Mouse (Mus musculus) olfactory bulb, adult 2 months (tissue): ENCODE measurements around the gene Adamtsl1. TPM values are rescaled to one million over a fixed set of nuclear protein-coding genes. Genes with fewer than 3 reads are reported as not detected.

Source experiments
- H3K27ac ChIP-seq: fragments of 200-500 bp; 2 replicates; pipeline ENCODE4 v1.5.1; 2012; ENCODE audit warnings: low read depth, low read length; ENCODE audit not compliant: insufficient read depth
- H3K4me1 ChIP-seq: fragments of 200-500 bp; 2 replicates; pipeline ENCODE4 v1.6.1; 2012; ENCODE audit warnings: low read length; ENCODE audit not compliant: control insufficient read depth, insufficient read depth
- H3K4me3 ChIP-seq: fragments of 200-500 bp; 2 replicates; pipeline ENCODE4 v1.5.1; 2012; ENCODE audit warnings: mild to moderate bottlenecking, low read depth, low read length, moderate library complexity; ENCODE audit not compliant: insufficient read depth
- CTCF ChIP-seq: fragments of 200-500 bp; IDR thresholded peaks from 2 replicates; pipeline ENCODE4 v1.5.1; 2012; ENCODE audit warnings: low read depth, mild to moderate bottlenecking, low read length, moderate library complexity; ENCODE audit not compliant: insufficient read depth
- POLR2A ChIP-seq: fragments of 200-500 bp; IDR thresholded peaks from 2 replicates; pipeline ENCODE4 v1.6.1; 2012; ENCODE audit warnings: mild to moderate bottlenecking, low read depth, low read length, moderate library complexity; ENCODE audit not compliant: insufficient read depth
- WGBS: fragments of 180-500 bp; shearing (Covaris S2); methylation state at CpG from one replicate; pipeline ENCODE4 v1.1.7; 2018; 5-methylcytosine and 5-hydroxymethylcytosine counted together
- polyA plus RNA-seq: library from polyadenylated mRNA; stranded (reverse); fragments of >200 nt; gene quantifications from 2 replicates; pipeline ENCODE4 v1.2.4, GENCODE M21; 2012; ENCODE audit warnings: low replicate concordance; ENCODE audit not compliant: missing spikeins, insufficient read depth, insufficient read length

Gene Adamtsl1
- polyA plus RNA-seq, 1 experiment, result not detected

- no peak overlapping the region for H3K27ac ChIP-seq
- no peaks in the 10 kb centered on the region for H3K4me1 ChIP-seq
- WGBS, result 69% methylated on average over 1 of the region's 1 CpGs
- no peak overlapping the region for H3K4me3 ChIP-seq
- no peak for TF ChIP-seq CTCF
- no peak for TF ChIP-seq POLR2A
These were observed 15.9 kb downstream of the Adamtsl1 start for GRCm38 (mm10) chr4:85529852-85530251.

- no peak overlapping the region for H3K4me3 ChIP-seq
- 81% methylated on average over 5 of the region's 5 CpGs for WGBS
- H3K27ac ChIP-seq, result no peak overlapping the region
- TF ChIP-seq CTCF (no peak), POLR2A (no peak)
- no peaks in the 10 kb centered on the region for H3K4me1 ChIP-seq
These were observed 25.7 kb downstream of the Adamtsl1 start for GRCm38 (mm10) chr4:85539677-85540076.

DNA sequence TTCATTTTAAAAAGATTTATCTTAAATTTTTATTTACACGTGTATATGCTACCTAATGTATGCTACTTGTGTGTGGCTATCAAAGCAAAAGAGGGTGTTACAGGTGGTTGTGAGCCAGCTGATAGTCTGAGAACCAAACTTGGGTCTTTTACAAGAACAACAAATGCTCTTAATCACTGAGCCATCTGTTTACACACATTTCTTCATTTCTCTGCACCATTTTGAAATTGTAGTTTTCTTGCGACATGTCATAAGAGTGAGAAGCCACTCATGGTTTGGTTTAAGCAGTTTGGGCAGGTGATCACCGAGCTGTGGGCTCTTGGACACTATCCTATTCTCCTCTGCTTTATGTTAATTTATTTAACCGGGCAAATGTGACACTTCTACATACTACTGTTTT lies 29.2 kb downstream of the Adamtsl1 start:
- H3K4me3 ChIP-seq, result no peak overlapping the region
- H3K27ac ChIP-seq, result no peak overlapping the region
- WGBS, result 84% methylated on average over 4 of the region's 4 CpGs
- TF ChIP-seq POLR2A (no peak), CTCF (no peak)
- H3K4me1 ChIP-seq, result no peaks in the 10 kb centered on the region

GRCm38 (mm10) chr4:85554696-85555095 lies 40.7 kb downstream of the Adamtsl1 start:
- no peak overlapping the region for H3K27ac ChIP-seq
- H3K4me3 ChIP-seq, result no peak overlapping the region
- TF ChIP-seq CTCF (no peak), POLR2A (no peak)
- no peaks in the 10 kb centered on the region for H3K4me1 ChIP-seq
- 30% methylated on average over 3 of the region's 3 CpGs for WGBS

DNA sequence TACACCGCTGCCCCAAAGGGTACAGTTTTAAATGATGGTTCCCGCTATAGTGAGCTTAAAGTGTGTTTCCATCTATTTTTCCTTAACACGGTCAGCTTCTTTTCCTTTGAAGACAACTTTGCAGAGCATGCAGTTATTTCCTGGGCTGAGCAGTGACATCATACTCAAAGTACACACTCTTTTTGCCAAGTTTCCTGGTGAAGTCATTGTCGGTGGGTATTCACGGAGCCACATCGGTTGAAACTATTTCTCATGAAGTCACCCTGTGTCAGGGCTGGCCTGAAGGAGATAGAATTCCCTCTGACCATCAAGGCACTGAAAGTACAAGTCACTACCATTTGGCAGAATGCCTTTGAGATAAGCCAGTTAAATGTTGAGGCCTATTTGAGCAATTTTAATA lies 45.8 kb downstream of the Adamtsl1 start:
- WGBS, result 78% methylated on average over 6 of the region's 6 CpGs
- H3K4me1 ChIP-seq, result no peaks in the 10 kb centered on the region
- no peak overlapping the region for H3K27ac ChIP-seq
- TF ChIP-seq CTCF (no peak), POLR2A (no peak)
- no peak overlapping the region for H3K4me3 ChIP-seq

DNA sequence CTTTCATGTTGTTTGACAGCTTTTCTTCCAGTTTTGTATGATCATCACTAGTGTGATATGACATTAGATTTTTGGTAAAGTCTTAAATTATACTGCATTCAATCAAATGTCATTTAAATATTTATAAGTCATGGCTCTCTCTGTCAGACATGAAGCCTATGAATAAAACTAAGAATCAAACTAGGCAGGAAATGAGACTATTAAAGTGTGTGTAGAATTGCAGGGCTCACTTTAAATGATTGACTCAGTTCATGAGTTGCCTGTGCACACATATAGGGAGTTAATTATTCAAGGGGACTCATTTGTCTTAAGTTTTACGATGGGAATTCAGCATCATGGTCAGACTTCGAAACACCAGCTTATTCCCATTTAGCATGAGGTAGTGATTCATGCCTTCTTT lies 71.5 kb downstream of the Adamtsl1 start:
- no peak for TF ChIP-seq CTCF
- no peak for TF ChIP-seq POLR2A
- 100% methylated on average over 2 of the region's 2 CpGs for WGBS
- Histone ChIP-seq H3K27ac (no peak overlapping the region), H3K4me3 (no peak overlapping the region), H3K4me1 (no peaks in the 10 kb centered on the region)

DNA sequence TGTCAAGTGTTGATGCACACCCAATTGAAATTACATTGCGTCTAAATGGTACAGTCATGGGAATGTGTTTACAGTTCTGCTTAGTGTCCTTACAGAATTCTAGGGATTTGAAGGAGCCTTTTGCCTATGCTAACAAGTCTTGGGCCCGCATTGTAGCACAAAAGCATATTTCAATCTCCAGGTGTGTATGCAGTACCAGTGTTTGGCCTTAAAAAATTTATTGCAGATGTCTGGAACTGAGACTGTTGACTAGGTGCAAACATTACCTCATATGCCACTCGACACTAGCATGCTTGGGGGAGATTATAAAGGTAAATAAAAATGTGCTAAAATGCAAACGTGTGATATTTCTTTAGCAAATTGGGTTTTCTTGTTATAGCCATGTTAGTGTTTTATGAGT lies 75.0 kb downstream of the Adamtsl1 start:
- no peak for TF ChIP-seq POLR2A
- TF ChIP-seq CTCF, result no peak
- no peak overlapping the region for H3K4me3 ChIP-seq
- no peaks in the 10 kb centered on the region for H3K4me1 ChIP-seq
- WGBS, result 88% methylated on average over 4 of the region's 4 CpGs
- H3K27ac ChIP-seq, result no peak overlapping the region

DNA sequence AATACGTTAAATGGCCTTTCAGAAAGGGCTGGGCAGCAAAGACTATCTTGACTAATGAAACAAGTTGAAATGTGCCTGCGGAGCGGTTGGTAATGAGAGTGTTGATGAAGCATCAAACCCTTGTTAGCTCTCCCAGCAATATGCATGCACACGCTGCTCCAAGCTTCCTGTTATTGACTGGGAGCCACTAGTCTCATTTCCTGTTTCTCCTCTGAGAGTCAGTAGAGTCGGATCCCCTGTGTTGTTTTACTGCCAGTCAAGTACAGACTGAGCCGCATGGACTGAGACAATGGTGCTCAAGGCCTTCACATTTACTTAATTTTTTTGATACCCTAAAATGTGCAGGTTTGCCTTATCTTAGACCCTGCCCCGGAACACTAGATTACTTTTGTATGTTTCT lies 77.1 kb downstream of the Adamtsl1 start:
- Histone ChIP-seq H3K27ac (no peak overlapping the region), H3K4me3 (no peak overlapping the region), H3K4me1 (no peaks in the 10 kb centered on the region)
- WGBS, result 76% methylated on average over 7 of the region's 7 CpGs
- TF ChIP-seq POLR2A, result no peak
- TF ChIP-seq CTCF, result no peak

- no peaks in the 10 kb centered on the region for H3K4me1 ChIP-seq
- no peak overlapping the region for H3K27ac ChIP-seq
- H3K4me3 ChIP-seq, result no peak overlapping the region
- TF ChIP-seq POLR2A (no peak), CTCF (no peak)
These were observed 80.2 kb downstream of the Adamtsl1 start for GRCm38 (mm10) chr4:85594159-85594558.

GRCm38 (mm10) chr4:85613331-85613730 lies 99.4 kb downstream of the Adamtsl1 start:
- Histone ChIP-seq H3K4me1 (no peaks in the 10 kb centered on the region), H3K27ac (no peak overlapping the region), H3K4me3 (no peak overlapping the region)
- TF ChIP-seq CTCF (no peak), POLR2A (no peak)
- WGBS, result 80% methylated on average over 3 of the region's 3 CpGs

DNA sequence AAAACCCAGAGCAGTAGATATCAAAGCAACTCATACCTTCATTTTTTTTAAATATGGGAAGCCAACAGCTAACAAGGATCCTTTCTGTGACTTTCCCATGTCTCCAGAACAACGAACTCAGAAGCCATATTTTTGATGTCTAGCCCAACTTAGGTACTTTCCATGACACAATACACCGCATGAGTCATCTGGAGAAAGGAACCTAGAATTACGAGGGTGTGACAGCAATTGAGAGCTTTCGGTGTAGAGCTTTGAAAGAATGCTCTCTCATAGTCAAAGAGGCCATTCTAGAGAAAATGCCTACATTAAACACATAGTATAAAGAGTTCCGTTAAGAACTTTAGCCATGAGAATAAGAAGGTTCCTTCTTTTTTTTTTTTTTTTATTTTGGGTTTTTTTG lies 104.8 kb downstream of the Adamtsl1 start:
- WGBS, result 57% methylated on average over 5 of the region's 5 CpGs
- Histone ChIP-seq H3K4me1 (no peaks in the 10 kb centered on the region), H3K4me3 (no peak overlapping the region), H3K27ac (no peak overlapping the region)
- TF ChIP-seq CTCF (no peak), POLR2A (no peak)
